Mouse (Mus musculus) forebrain, postnatal 0 days (tissue): Measurements from ENCODE around the gene Gpc6. TPM values are rescaled to one million over a fixed set of nuclear protein-coding genes. Genes with fewer than 3 reads are reported as not detected.

ENCODE experiments used
- ATAC-seq: fragments of 200-750 bp; cut with Nextera tagmentation; 2 replicates; pipeline ENCODE4 v1.8.0; 2017; ENCODE audit warnings: mild to moderate bottlenecking, moderate library complexity
- DNase-seq: peaks from one replicate; pipeline ENCODE4 v3.0.0-alpha.2; 2015
- H3K27ac ChIP-seq: fragments of 300-500 bp; sonication (generic); 2 replicates; pipeline ENCODE4 v1.5.1; 2014; ENCODE audit warnings: low read depth, mild to moderate bottlenecking, antibody characterized with exemption, low read length, moderate library complexity, mixed read lengths
- H3K27me3 ChIP-seq: fragments of 300-500 bp; sonication (generic); 2 replicates; pipeline ENCODE4 v1.6.1; 2014; ENCODE audit warnings: mild to moderate bottlenecking, low read length, mixed read lengths; ENCODE audit not compliant: insufficient read depth
- H3K36me3 ChIP-seq: fragments of 300-500 bp; sonication (generic); 2 replicates; pipeline ENCODE4 v1.6.1; 2014; ENCODE audit warnings: mild to moderate bottlenecking, moderate library complexity; ENCODE audit not compliant: insufficient read depth
- H3K4me1 ChIP-seq: fragments of 300-500 bp; sonication (generic); 2 replicates; pipeline ENCODE4 v1.6.1; 2014; ENCODE audit warnings: antibody characterized with exemption; ENCODE audit not compliant: insufficient read depth
- H3K4me2 ChIP-seq: fragments of 300-500 bp; sonication (generic); 2 replicates; pipeline ENCODE4 v1.6.1; 2014; ENCODE audit warnings: low read depth, mild to moderate bottlenecking, moderate library complexity
- H3K4me3 ChIP-seq: fragments of 300-500 bp; sonication (generic); 2 replicates; pipeline ENCODE4 v1.5.1; 2014; ENCODE audit warnings: low read depth, low read length, mixed read lengths
- H3K9ac ChIP-seq: fragments of 300-500 bp; sonication (generic); 2 replicates; pipeline ENCODE4 v1.6.1; 2014; ENCODE audit warnings: mild to moderate bottlenecking
- H3K9me3 ChIP-seq: fragments of 300-500 bp; sonication (generic); 2 replicates; pipeline ENCODE4 v1.6.1; 2016; ENCODE audit warnings: low read length
- CTCF ChIP-seq: sonication (generic); IDR thresholded peaks from 2 replicates; pipeline ENCODE4 v1.5.1; 2016; ENCODE audit warnings: antibody characterized with exemption, control low read depth, low read depth
- WGBS: fragments of 180-500 bp; shearing (Covaris S2); extraction: QIAGEN DNeasy Blood & Tissue Kit; methylation state at CpG from one replicate; pipeline ENCODE4 v1.1.7; 2014; 5-methylcytosine and 5-hydroxymethylcytosine counted together
- polyA plus RNA-seq: library from polyadenylated mRNA; unstranded; fragments of >200 nt; fragmentation: Nextera tagmentation; extraction: Ambion mirVana; gene quantifications from 2 replicates; pipeline ENCODE4 v1.2.1, GENCODE M21; 2015
- total RNA-seq: library from RNA; depleted of rRNA; stranded (reverse); fragments of >200 nt; gene quantifications from 2 replicates; pipeline ENCODE4 v1.2.3, GENCODE M21; 2014

The Gpc6 gene
- total and polyA plus RNA-seq, 2 experiments from 2014 or later = 10.9 to 20.8 TPM

GRCm38 (mm10) chr14:117055134-117055533, 130.0 kb downstream of the Gpc6 start:
- 74% methylated on average over 2 of the region's 2 CpGs for WGBS
- Histone ChIP-seq H3K4me1 (no peaks in the 10 kb centered on the region), H3K9me3 (no peaks in the 10 kb centered on the region), H3K4me3 (no peak overlapping the region), H3K9ac (no peak overlapping the region), H3K36me3 (no peaks in the 10 kb centered on the region), H3K4me2 (no peak overlapping the region), H3K27me3 (no peaks in the 10 kb centered on the region), H3K27ac (no peak overlapping the region)
- ATAC-seq (no peak), DNase-seq (no peak)
- TF ChIP-seq CTCF = no peak

GRCm38 (mm10) chr14:117061078-117061477, 136.0 kb downstream of the Gpc6 start:
- Histone ChIP-seq H3K9me3 (no peaks in the 10 kb centered on the region), H3K4me1 (no peaks in the 10 kb centered on the region), H3K4me2 (no peak overlapping the region), H3K4me3 (no peak overlapping the region), H3K9ac (no peak overlapping the region), H3K27me3 (no peaks in the 10 kb centered on the region), H3K36me3 (no peaks in the 10 kb centered on the region), H3K27ac (no peak overlapping the region)
- no peak for DNase-seq
- TF ChIP-seq CTCF = no peak
- WGBS = 38% methylated on average over 2 of the region's 2 CpGs
- ATAC-seq = no peak

- Histone ChIP-seq H3K27ac (no peak overlapping the region), H3K9me3 (no peaks in the 10 kb centered on the region), H3K36me3 (no peaks in the 10 kb centered on the region), H3K4me2 (no peak overlapping the region), H3K4me3 (no peak overlapping the region), H3K4me1 (no peaks in the 10 kb centered on the region), H3K9ac (no peak overlapping the region), H3K27me3 (no peaks in the 10 kb centered on the region)
- 77% methylated on average over 2 of the region's 2 CpGs for whole genome bisulfite sequencing
- no peak for TF ChIP-seq CTCF
- no peak for ATAC-seq
- DNase-seq = no peak
These were observed 136.4 kb downstream of the Gpc6 start for GRCm38 (mm10) chr14:117061527-117061926.

DNA sequence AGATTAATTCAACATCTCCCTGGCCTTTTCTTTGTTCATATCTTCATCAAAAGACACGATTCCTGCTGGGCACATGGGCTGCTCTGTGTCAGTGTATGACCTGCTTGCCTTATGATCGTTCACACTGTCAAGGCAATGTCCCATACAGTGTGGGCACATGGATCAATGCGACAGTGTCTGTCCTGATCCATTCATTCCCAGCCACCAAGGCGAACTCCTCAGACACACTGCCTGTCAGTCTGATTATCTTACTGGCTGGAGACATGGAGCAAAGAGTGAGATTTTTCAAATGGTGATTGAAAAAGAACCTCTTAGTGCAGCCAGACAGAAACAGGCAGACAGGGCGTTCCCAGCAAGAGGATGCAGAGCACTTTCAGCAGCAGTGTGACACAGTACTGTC, 143.1 kb downstream of the Gpc6 start:
- Histone ChIP-seq H3K36me3 (no peaks in the 10 kb centered on the region), H3K9ac (no peak overlapping the region), H3K4me1 (no peaks in the 10 kb centered on the region), H3K9me3 (no peaks in the 10 kb centered on the region), H3K4me2 (no peak overlapping the region), H3K27me3 (no peaks in the 10 kb centered on the region), H3K4me3 (no peak overlapping the region), H3K27ac (no peak overlapping the region)
- ATAC-seq (no peak), DNase-seq (no peak)
- 76% methylated on average over 5 of the region's 5 CpGs for WGBS
- no peak for TF ChIP-seq CTCF

DNA sequence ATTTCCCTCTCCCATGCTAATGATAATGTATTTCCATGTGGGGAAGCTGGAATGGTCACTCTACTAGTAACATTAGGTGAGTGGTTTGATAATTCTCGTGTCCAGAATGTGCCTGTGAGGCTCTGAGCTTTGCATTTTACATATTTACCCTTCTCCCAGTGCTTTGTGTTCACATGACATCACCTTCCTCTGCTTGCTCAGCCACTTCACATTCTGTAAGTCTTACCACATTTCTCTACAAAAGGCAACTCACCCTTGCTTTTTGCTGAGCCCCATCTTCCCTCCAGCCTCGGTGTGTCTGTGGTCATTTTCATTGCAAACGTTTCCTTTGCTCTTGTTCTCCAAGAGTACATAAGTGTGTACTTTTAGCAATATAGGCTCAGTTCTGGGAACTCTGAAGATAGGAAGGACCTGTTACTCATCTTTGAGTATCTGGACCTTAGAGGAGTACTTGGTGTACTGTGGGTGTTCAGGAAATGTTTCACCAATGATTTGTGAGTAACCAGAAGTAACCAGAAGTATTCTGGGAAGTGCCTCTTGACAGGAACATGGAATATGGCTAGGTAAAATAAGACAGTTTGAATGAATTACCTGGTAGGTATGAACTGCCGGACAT, 145.5 kb downstream of the Gpc6 start:
- ATAC-seq (no peak), DNase-seq (no peak)
- TF ChIP-seq CTCF = no peak
- 97% methylated on average over 4 of the region's 4 CpGs for WGBS
- Histone ChIP-seq H3K9ac (no peak overlapping the region), H3K27me3 (no peaks in the 10 kb centered on the region), H3K36me3 (no peaks in the 10 kb centered on the region), H3K4me2 (no peak overlapping the region), H3K9me3 (no peaks in the 10 kb centered on the region), H3K4me3 (no peak overlapping the region), H3K27ac (no peak overlapping the region), H3K4me1 (no peaks in the 10 kb centered on the region)

DNA sequence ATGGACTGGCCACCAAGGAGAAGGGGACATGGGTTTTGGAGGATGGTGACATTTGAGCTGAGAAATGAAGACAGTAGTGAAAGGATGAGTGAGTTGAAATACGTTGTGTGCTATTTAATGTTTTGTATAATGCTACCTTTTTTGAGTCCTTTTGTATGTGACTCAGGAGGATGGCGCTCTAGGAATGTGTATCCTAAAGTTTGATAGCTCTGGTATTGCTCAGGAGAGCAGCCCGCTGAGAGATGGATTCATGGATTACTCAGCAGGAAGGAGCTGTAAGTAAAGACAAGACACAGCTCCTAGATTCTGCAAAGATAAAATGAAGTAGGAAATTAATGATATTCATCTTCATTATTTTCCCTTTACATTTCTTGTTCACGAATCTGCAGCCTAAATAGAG, 168.5 kb downstream of the Gpc6 start:
- Histone ChIP-seq H3K9ac (no peak overlapping the region), H3K4me1 (no peaks in the 10 kb centered on the region), H3K27me3 (no peaks in the 10 kb centered on the region), H3K4me3 (no peak overlapping the region), H3K9me3 (no peaks in the 10 kb centered on the region), H3K4me2 (no peak overlapping the region), H3K36me3 (no peaks in the 10 kb centered on the region), H3K27ac (no peak overlapping the region)
- no peak for TF ChIP-seq CTCF
- ATAC-seq (no peak), DNase-seq (no peak)
- 90% methylated on average over 4 of the region's 4 CpGs for WGBS

DNA sequence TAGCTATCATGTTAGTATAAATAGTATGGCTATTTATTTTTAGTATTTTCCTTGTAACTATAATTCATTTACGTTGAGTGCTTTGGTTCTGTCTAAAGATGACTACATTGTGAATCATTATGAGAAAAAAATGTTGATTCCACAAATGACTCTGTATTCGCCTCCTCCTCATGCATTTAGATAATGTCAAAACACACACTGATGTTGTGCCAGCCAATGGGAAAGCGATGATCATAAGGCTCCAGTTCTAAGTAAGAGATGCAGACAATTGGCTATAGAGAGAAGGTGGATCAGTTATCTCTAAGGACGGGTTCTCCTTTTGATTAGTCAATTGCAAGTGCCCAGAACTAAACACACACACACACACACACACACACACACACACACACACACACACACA, 181.8 kb downstream of the Gpc6 start:
- Histone ChIP-seq H3K4me2 (no peak overlapping the region), H3K9me3 (no peaks in the 10 kb centered on the region), H3K27ac (no peak overlapping the region), H3K4me3 (no peak overlapping the region), H3K4me1 (no peaks in the 10 kb centered on the region), H3K27me3 (no peaks in the 10 kb centered on the region), H3K9ac (no peak overlapping the region), H3K36me3 (no peaks in the 10 kb centered on the region)
- ATAC-seq = no peak
- no peak for TF ChIP-seq CTCF
- WGBS = 83% methylated on average over 4 of the region's 4 CpGs
- DNase-seq = no peak
